Mouse (Mus musculus): ENCODE data around the gene Jchain. TPM values are rescaled to one million over a fixed set of nuclear protein-coding genes. Genes with fewer than 3 reads are reported as not detected.

Gene Jchain
- polyA plus RNA-seq, 1 experiment = 79.5 TPM

GRCm38 (mm10) chr5:88489004-88489403 lies 38.7 kb downstream of the Jchain start:
- Histone ChIP-seq H3K4me1 (replicated peaks; ENCODE audit: control insufficient read depth, insufficient read depth, low read length) (no peaks in the 10 kb centered on the region), H3K4me3 (ENCODE audit: control insufficient read depth, insufficient read depth, low read length) (no peak overlapping the region), H3K36me3 (ENCODE audit: control insufficient read depth, insufficient read depth, low read length) (no peaks in the 10 kb centered on the region), H3K27me3 (ENCODE audit: control insufficient read depth, insufficient read depth, low read length) (no peaks in the 10 kb centered on the region), H3K27ac (ENCODE audit: control insufficient read depth, insufficient read depth, low read length) (no peak overlapping the region)
- DNase-seq = no peak
- 13% methylated on average over 2 of the region's 2 CpGs for WGBS
- TF ChIP-seq POLR2A (IDR thresholded peaks at IDR 0.05; ENCODE audit: control insufficient read depth, extremely low read depth, insufficient read depth, low read length, poor library complexity) (no peak), CTCF (IDR thresholded peaks at IDR 0.05; ENCODE audit: borderline replicate concordance, control insufficient read depth, extremely low read depth, insufficient read depth, low read length, poor library complexity) (no peak)

DNA sequence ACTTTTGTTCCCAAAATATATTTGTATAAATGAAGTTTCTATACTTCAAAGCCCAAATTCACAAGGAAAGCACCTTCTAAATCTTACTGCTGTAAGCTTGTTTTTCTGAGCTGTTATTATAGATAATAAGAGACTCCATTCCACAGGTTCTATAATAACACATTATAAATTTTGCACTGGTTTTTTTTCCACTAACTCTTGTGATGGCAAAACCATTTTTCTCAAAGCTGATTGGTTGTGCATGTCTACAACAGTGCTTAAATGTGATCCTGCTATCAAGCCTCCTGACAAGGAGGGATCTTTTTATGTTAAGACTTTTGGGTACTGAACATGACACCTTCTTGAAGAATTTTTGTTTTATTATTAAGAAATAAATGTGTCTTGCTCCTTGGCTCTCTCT lies 40.0 kb downstream of the Jchain start, which contains the start of gene Enam:
TSS of gene Enam (plus strand) at position 301 of the 400 bp plus-strand sequence.
- Histone ChIP-seq H3K27me3 (ENCODE audit: control insufficient read depth, insufficient read depth, low read length) (no peaks in the 10 kb centered on the region), H3K36me3 (ENCODE audit: control insufficient read depth, insufficient read depth, low read length) (no peaks in the 10 kb centered on the region), H3K27ac (ENCODE audit: control insufficient read depth, insufficient read depth, low read length) (no peak within 1 kb of the TSS), H3K4me1 (replicated peaks; ENCODE audit: control insufficient read depth, insufficient read depth, low read length) (no peaks in the 10 kb centered on the region), H3K4me3 (ENCODE audit: control insufficient read depth, insufficient read depth, low read length) (no peak within 1 kb of the TSS)
- DNase-seq = no peak
- TF ChIP-seq CTCF (IDR thresholded peaks at IDR 0.05; ENCODE audit: borderline replicate concordance, control insufficient read depth, extremely low read depth, insufficient read depth, low read length, poor library complexity) (no peak), POLR2A (IDR thresholded peaks at IDR 0.05; ENCODE audit: control insufficient read depth, extremely low read depth, insufficient read depth, low read length, poor library complexity) (no peak)

Other genes starting within 250 kb of the Jchain start
- gene Prol1, start 210.6 kb downstream of the Jchain start, polyA plus RNA-seq (2012; rRNA removed) = not detected in 2 replicates
- gene Amtn, start 151.8 kb downstream of the Jchain start, polyA plus RNA-seq (2012; rRNA removed) = 1.9 and 2.2 TPM in 2 replicates
- 0.10 and 0.12 TPM in 2 replicates for gene Ambn, start 71.9 kb downstream of the Jchain start, polyA plus RNA-seq (2012; rRNA removed)
- gene Enam, start 39.9 kb downstream of the Jchain start, polyA plus RNA-seq (2012; rRNA removed) = 0.03 TPM in 1 of 2 replicates, not detected in the other
- gene Utp3, start 26.6 kb upstream of the Jchain start, polyA plus RNA-seq (2012; rRNA removed) = 19.0 and 21.3 TPM in 2 replicates
- gene Rufy3, start 37.1 kb upstream of the Jchain start, polyA plus RNA-seq (2012; rRNA removed) = 6.4 and 7.8 TPM in 2 replicates
- gene Grsf1, start 148.3 kb upstream of the Jchain start, polyA plus RNA-seq (2012; rRNA removed) = 27.3 and 42.0 TPM in 2 replicates
- 3.8 and 4.9 TPM in 2 replicates for gene Mob1b, start 193.0 kb upstream of the Jchain start, polyA plus RNA-seq (2012; rRNA removed)
- gene Dck, start 237.1 kb upstream of the Jchain start, polyA plus RNA-seq (2012; rRNA removed) = 58.2 and 75.9 TPM in 2 replicates

Data from thymus, adult 2 months (tissue).